Mouse (Mus musculus): ENCODE measurements around the gene Sorbs2. TPM values are rescaled to one million over a fixed set of nuclear protein-coding genes. Genes with fewer than 3 reads are reported as not detected.

Gene Sorbs2
- 100 to 1,000 TPM; 134 to 286 (median 185) TPM for total RNA-seq (2022)

DNA sequence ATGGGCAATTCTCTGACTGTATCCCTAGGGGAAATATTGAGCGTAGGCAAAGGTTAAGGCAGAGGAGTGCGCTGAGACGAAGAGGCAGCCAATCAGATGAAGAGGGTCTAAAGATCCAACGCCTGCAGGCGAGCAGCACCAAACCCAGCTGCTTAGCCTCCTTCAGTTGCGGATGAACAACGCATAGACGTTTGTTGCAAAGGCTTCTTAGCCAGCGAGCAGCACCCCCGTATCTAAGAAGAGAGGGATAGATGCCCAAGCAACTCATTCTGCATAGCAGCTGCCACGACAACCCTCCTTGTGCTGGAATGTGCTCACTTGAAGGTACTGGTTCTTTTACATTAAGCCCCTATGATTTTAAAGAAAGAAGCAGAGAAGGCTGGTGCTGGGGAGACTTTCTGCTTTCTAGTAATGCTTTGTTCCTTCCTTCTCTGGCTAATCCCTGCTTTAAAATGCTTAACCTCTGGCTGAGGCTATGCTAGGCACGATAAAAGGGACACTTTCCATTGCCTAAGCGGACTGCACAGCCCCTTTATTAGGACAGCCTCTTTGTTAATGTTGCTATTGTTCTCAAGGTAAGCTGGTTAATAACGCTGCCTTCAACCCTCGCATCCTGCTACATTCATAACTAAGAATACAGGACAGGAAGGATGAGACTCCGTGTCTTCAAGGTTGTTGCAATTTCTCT is at the start of gene Sorbs2:
Gene Sorbs2 (plus strand): TSS at position 155 of the 688 bp plus-strand sequence.
- no peak for DNase-seq

GRCm38 (mm10) chr8:45457874-45458273 is 49.7 kb upstream of the Sorbs2 start:
- DNase-seq, result no peak

DNA sequence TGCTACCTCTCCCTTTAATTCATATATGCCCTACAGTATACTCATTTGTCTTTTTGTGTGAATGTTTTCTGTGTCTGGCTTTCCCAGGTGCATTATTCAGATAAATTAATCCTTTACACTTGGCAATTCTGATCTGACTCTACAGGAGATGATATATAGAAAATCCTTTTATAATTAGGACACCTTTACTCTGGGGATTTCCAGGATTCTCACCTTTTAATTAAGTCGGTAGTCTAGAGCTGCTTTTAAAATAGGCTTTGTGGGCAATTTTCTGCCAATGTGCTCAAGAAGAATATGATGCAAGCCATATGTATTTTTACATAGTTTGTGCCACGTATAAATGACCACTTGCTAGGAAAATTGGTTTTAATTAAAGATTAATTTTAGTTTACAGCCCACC is 38.6 kb upstream of the Sorbs2 start:
- DNase-seq, result no peak

DNA sequence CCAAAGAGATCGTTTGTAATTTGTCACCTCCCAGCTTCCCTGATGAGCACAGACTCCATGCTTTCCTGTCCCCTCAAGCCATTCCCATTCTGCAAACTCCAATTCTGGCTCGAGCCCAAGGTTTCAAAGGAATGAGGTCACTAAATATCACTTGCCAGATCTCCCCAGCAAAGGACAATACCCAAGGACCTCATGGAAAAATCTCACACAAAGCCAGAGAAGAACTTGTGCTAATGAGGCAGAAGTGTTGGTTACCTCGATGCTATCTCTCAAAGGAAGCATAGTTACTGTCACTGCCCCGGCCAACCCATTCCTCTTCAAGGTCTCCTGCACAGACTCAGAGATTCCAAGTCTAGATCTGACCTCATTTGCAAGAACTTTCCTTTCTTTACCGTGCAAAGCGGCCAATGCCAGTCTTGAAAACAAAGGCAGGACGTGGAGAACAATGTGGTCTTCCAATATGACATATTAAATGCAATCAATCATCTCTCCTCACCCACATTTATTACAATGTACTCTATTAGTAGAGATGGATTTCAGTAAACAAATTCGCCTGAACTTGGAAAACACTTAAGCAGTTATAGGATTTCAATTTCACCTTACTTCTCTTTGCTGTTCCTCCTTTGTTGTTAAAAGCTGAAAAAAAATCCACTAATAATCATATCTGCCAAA is 37.9 kb upstream of the Sorbs2 start:
- peak; percentile 74 for DNase-seq

DNA sequence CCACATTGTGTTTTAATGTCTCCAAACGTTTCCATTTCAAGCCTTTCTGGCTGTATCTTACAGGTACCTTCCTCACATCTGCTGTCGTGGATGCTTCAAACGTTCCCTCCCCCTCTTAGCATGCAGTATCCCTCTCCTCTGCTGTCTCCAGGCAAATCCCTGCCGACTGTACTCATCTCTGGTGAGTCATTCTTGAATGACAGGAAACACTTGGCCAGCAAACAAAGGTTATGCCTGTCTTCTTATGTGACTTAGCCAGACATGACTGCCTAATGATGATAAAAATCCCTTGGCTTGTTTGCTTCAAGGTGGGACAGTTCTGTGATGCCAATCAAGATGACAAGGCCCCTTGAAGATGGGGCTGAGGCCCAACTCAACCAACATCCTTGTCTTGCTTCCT is 26.7 kb upstream of the Sorbs2 start:
- DNase-seq, result peak; percentile 36

- no peak for DNase-seq
Measured at GRCm38 (mm10) chr8:45486281-45486680, 21.3 kb upstream of the Sorbs2 start.

- peak; percentile 22 for DNase-seq
Measured at GRCm38 (mm10) chr8:45503971-45504370, 3.6 kb upstream of the Sorbs2 start.

DNA sequence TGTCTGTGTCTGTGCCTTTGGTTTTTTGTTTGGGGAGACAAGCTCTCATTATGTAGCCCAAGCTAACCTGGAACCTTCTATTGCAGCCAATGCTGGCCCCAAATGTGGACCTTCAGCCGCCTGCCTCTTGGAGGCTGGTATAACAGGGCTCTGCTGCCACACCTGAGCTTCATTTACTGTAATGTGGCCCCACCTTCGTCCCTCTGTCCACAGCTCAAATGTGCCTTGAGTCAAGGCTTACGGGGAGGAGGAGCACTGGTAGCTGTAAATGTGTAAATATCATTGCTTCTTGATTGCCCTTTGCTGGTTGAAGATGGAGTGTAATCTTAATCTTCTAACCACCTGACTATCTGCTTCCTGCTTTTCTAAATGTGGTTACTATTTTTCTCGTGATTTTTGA is 1.2 kb upstream of the Sorbs2 start:
- no peak for DNase-seq

GRCm38 (mm10) chr8:45507277-45507633 is 333 bp upstream of the Sorbs2 start:
- no peak for DNase-seq

DNA sequence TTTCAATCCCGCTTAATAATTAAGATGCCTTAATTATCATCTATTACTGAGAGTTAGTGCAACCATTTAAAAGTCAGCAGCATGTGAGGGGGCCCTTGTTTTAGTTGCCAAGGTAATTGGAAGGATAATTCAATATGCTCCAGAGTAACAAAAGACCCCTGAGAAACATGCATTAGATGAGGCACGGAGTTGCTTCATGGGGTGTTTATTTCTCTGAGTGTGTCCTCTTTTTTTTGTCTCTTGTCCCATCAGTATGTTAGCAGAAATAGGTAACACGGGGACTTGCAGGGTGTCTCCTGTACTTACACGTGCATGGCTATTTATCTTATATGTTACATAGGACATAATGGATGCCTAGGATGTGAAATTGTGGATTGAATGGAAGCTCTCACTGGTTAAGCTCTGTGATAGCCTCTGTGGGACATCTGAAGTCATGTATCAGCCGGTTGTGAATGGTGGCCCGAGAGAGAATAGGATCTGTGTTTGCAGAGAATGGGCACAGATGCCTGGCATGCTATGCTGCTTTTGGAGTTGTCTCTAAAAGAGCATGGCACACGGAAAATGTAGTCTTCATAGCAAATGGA is 1.0 kb downstream of the Sorbs2 start:
- DNase-seq, result no peak

DNA sequence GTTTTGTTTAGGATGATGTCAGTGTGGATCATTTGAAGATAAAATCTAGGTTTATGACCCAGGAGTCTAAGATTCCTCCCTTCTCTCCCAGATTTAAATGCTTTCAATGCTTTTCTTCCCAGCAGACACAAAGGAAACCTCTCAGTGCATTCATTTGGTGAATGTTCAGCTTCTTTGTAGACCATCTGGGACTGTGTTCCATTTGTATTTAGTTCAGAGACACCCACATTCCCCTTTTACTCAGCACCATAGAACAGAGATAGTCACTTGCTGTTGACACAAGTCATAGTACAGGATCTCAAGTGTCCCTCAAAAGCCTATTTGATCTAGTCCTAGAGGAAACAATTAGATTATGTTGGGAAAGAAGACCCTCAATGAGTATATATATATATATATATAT is 4.8 kb downstream of the Sorbs2 start:
- no peak for DNase-seq

DNA sequence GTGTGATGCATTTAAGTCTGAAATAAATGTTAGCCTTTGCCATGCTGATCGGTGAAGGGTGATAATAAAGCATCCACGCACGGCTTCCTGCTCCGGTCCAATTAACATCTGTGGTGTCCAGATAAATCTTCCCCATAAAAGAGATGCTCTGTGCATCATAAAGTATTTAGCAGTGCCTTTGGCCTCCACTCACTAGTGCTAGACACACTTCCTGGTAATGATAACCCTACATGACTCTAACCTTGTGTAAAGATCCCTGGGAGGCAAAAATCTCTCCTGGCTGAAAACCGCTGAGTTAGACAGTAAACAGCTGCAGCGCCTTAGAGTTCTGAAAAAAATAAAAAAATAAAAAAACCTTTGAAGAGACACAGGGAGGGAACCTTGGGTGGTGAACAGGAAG is 14.0 kb downstream of the Sorbs2 start:
- no peak for DNase-seq

DNA sequence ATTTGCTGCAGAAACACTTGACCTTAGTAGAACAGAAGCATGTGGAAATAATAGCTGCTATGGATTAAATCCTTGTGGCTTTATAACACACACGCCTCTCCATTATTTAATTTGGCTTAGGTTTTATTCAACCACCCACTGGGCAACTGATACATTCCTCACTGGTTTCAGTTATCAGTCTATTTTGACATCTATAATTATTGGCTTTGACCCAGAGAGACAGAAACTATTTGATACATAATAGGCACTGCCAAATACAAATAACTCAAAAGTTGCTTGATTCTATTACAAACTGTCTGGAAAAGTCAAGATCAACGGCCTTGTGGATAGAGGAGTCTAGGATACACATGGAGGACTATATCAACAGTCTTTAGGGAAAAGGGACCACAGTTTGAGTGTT is 20.1 kb downstream of the Sorbs2 start:
- no peak for DNase-seq

DNA sequence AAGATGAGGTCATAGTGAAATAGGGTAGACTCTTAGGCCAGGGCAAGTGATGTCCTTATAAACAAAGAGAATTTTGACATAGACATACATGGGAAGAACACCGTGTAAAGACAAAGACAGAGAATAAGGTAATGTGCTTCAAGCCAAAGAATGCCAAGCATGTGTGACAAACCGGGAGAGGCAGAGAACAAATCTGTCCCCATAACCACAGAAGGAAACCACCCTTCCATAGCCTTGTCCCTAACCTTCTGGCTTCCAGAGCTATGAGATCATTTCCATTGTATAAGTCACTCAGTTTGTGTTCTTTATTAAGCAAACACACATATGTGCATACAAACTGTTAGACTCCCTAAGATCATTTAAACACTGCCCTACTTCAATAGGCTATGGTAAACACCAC is 21.3 kb downstream of the Sorbs2 start:
- DNase-seq, result no peak

GRCm38 (mm10) chr8:45536578-45536977 is 29.0 kb downstream of the Sorbs2 start:
- no peak for DNase-seq

DNA sequence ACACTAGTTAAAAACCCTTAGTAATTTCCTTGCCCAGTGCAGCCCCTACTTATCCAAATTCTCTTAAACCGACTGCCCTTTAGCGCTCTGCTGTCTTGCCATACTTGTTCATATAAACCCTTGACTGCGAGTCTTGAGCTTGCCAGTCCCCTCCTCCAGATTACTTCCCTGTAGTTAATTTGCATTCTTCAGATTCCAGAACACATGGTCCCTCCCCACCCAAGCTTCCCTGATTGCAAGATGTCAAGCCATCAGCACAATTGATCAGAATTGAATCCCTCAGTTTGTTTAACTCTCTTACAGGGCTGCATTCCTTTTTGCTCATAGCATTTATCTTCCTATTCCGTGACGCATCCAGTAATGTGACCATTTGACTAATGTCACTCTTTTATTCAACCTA is 32.9 kb downstream of the Sorbs2 start:
- no peak for DNase-seq

- no peak for DNase-seq
Measured at GRCm38 (mm10) chr8:45552175-45552574, 44.6 kb downstream of the Sorbs2 start.

- DNase-seq, result peak; percentile 26
Measured at GRCm38 (mm10) chr8:45554627-45555026, 47.0 kb downstream of the Sorbs2 start.

DNA sequence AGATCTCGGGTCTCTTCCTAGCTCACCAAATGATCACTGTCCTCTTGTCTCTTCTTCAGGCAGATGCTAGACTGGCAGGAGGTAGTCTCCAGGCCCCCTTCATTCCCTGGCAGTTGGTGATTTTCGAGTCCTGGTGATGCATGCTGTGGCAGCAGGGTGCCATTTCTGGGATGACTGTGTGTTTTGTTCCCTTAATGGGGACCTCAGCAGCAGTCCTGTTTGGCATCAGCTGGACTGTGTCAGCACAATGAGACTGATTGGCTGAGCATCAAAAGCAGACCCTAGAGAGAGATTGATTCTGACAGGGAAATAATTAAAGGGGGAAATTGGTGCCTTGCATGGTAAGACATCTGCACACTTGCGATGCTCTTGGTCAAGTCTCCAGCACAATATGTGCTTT is 50.3 kb downstream of the Sorbs2 start:
- DNase-seq, result no peak

DNA sequence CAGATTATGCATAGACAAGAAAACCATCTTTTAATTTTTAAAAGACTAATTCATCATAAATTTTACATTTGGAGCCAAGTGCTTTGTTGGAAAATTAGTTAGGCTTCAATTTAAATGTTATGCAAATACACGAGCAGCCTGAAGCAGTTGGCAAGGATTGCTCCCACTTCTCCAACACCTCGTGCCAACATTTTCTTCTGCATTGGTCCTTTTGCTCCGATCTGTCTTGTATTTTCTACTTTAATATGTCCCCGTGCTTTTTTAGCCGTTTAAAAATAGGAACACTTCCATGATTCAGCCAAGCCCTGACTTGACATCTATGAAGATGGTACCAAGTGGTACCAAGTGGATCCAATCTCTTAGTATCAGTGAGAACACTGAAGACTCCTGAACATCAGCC is 50.8 kb downstream of the Sorbs2 start:
- DNase-seq, result no peak

GRCm38 (mm10) chr8:45559176-45559820 is 51.7 kb downstream of the Sorbs2 start:
- DNase-seq, result no peak

- no peak for DNase-seq
Measured at GRCm38 (mm10) chr8:45565189-45565588, 57.6 kb downstream of the Sorbs2 start.

DNA sequence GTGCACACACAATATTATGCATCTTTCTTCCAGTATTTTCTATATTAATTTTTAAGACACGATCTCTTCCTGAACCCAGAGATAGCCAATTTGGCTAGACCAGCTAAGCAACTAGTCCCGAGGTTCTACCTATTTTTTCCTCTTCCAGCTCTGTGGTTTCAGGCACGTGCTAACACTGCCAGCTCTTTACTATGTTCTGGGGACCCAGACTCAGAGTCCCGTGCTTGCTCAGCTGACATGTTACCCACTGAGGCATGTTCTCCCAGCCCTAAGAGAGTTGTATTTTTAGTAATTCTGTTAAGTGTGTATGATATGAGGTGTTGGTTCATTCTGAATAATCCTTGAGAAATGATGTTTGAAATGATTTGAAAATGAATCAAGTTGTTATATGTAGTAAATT is 62.5 kb downstream of the Sorbs2 start:
- DNase-seq, result no peak
